Mouse (Mus musculus) kidney, adult 2 months (tissue): ENCODE results near the gene Dync1i1.

Experiments
- CTCF ChIP-seq: fragments of 200-500 bp; conservative IDR thresholded peaks from 2 replicates; pipeline ENCODE4 v1.5.1; 2011; ENCODE audit warnings: low read depth, mild to moderate bottlenecking, control low read depth, low read length, moderate library complexity, mixed read lengths; ENCODE audit not compliant: insufficient read depth, insufficient read length
- POLR2A ChIP-seq: fragments of 200-500 bp; IDR thresholded peaks from one replicate; pipeline ENCODE4 v1.6.1; 2011; ENCODE audit warnings: low read depth, low read length, control low read depth

DNA sequence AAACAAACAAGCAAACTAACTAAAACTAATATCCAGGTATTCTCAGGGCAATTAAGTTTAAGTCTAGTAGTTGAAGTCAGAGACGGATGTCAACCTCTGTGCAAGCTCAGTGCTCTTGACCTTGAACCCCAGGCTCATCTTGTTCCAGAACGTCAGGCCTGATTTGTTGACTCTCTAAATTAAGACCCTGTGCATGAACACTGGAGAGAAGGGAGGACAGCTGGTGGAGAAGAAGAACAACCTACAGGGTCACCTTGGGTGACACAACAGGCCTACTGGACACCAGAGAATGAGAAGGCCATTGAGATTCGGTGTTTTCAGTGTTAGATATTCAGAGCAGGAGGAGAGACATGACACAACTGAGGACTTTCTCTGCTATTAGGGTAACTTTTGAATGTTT, 105.8 kb downstream of the Dync1i1 start:
- TF ChIP-seq CTCF, result no peak
- no peak for TF ChIP-seq POLR2A
